Mouse (Mus musculus) olfactory bulb, adult 2 months (tissue): ENCODE data around the gene Ttll11.

Experiments
- CTCF ChIP-seq: fragments of 200-500 bp; IDR thresholded peaks from 2 replicates; pipeline ENCODE4 v1.5.1; 2012; ENCODE audit warnings: low read depth, mild to moderate bottlenecking, low read length, moderate library complexity; ENCODE audit not compliant: insufficient read depth
- POLR2A ChIP-seq: fragments of 200-500 bp; IDR thresholded peaks from 2 replicates; pipeline ENCODE4 v1.6.1; 2012; ENCODE audit warnings: mild to moderate bottlenecking, low read depth, low read length, moderate library complexity; ENCODE audit not compliant: insufficient read depth

DNA sequence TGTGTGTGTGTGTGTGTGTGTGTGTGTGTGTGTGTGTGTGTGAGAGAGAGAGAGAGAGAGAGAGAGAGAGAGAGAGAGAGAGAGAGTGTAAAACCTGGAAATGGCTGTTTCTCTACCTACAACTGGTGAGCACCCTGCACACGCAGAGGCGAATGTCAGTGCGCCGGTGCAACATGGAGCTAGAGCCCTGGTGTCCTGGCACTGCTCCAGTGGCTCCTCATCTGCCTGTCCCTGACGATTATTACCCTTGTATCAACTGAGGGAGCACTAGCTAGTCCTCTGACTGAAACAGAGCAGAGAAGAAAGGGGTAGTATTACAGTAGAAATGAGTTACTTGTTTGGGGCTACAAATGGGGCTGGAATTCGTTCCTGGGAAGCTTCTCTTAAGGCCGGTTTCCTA lies 266.3 kb downstream of the Ttll11 start:
- TF ChIP-seq POLR2A (no peak), CTCF (no peak)
